Mouse (Mus musculus): Measurements from ENCODE around the gene Bdh1. TPM values are rescaled to one million over a fixed set of nuclear protein-coding genes. Genes with fewer than 3 reads are reported as not detected.
"Not testable (repeated sequence)": the region's sequence is repeated elsewhere in the genome, so short reads cannot be mapped to it uniquely, and the experiment has no call there.

Gene Bdh1
- total RNA-seq, 2 experiments from 2014 or later: 3.4 TPM; not detected in 1

GRCm38 (mm10) chr16:31459968-31460461 is 37.9 kb downstream of the Bdh1 start:
- ATAC-seq (replicated peaks; ENCODE audit: low FRiP score, poor library complexity, severe bottlenecking): no peak

GRCm38 (mm10) chr16:31460506-31460905 is 38.4 kb downstream of the Bdh1 start:
- no peak for ATAC-seq (replicated peaks; ENCODE audit: low FRiP score, poor library complexity, severe bottlenecking)

- no peak for ATAC-seq (replicated peaks; ENCODE audit: low FRiP score, poor library complexity, severe bottlenecking)
Measured at GRCm38 (mm10) chr16:31461046-31461445, 39.0 kb downstream of the Bdh1 start.

GRCm38 (mm10) chr16:31462113-31462687 is 40.1 kb downstream of the Bdh1 start:
- no peak for ATAC-seq (replicated peaks; ENCODE audit: low FRiP score, poor library complexity, severe bottlenecking)

- ATAC-seq (replicated peaks; ENCODE audit: low FRiP score, poor library complexity, severe bottlenecking): no peak
Measured at GRCm38 (mm10) chr16:31464953-31465352, 42.9 kb downstream of the Bdh1 start.

- ATAC-seq (replicated peaks; ENCODE audit: low FRiP score, poor library complexity, severe bottlenecking): no peak
Measured at GRCm38 (mm10) chr16:31465630-31466029, 43.5 kb downstream of the Bdh1 start.

GRCm38 (mm10) chr16:31466106-31466505 is 44.0 kb downstream of the Bdh1 start:
- ATAC-seq (replicated peaks; ENCODE audit: low FRiP score, poor library complexity, severe bottlenecking): no peak

GRCm38 (mm10) chr16:31470819-31471218 is 48.7 kb downstream of the Bdh1 start:
- not testable (repeated sequence) for ATAC-seq (replicated peaks; ENCODE audit: low FRiP score, poor library complexity, severe bottlenecking)

GRCm38 (mm10) chr16:31471994-31472393 is 49.9 kb downstream of the Bdh1 start:
- no peak for ATAC-seq (replicated peaks; ENCODE audit: low FRiP score, poor library complexity, severe bottlenecking)

- ATAC-seq (replicated peaks; ENCODE audit: low FRiP score, poor library complexity, severe bottlenecking): no peak
Measured at GRCm38 (mm10) chr16:31473226-31473625, 51.1 kb downstream of the Bdh1 start.

GRCm38 (mm10) chr16:31475123-31475968 is 53.3 kb downstream of the Bdh1 start:
- ATAC-seq (replicated peaks; ENCODE audit: low FRiP score, poor library complexity, severe bottlenecking): no peak

- no peak for ATAC-seq (replicated peaks; ENCODE audit: low FRiP score, poor library complexity, severe bottlenecking)
Measured at GRCm38 (mm10) chr16:31476872-31477603, 55.0 kb downstream of the Bdh1 start.

GRCm38 (mm10) chr16:31485336-31485735 is 63.3 kb downstream of the Bdh1 start:
- no peak for ATAC-seq (replicated peaks; ENCODE audit: low FRiP score, poor library complexity, severe bottlenecking)

- no peak for ATAC-seq (replicated peaks; ENCODE audit: low FRiP score, poor library complexity, severe bottlenecking)
Measured at GRCm38 (mm10) chr16:31487266-31487665, 65.2 kb downstream of the Bdh1 start.

GRCm38 (mm10) chr16:31489096-31489495 is 67.0 kb downstream of the Bdh1 start:
- no peak for ATAC-seq (replicated peaks; ENCODE audit: low FRiP score, poor library complexity, severe bottlenecking)

GRCm38 (mm10) chr16:31490967-31491366 is 68.9 kb downstream of the Bdh1 start:
- ATAC-seq (replicated peaks; ENCODE audit: low FRiP score, poor library complexity, severe bottlenecking): no peak

GRCm38 (mm10) chr16:31492921-31493549 is 71.0 kb downstream of the Bdh1 start:
- ATAC-seq (replicated peaks; ENCODE audit: low FRiP score, poor library complexity, severe bottlenecking): no peak

GRCm38 (mm10) chr16:31493550-31493965 is 71.5 kb downstream of the Bdh1 start:
- ATAC-seq (replicated peaks; ENCODE audit: low FRiP score, poor library complexity, severe bottlenecking): no peak

- no peak for ATAC-seq (replicated peaks; ENCODE audit: low FRiP score, poor library complexity, severe bottlenecking)
Measured at GRCm38 (mm10) chr16:31493991-31494390, 71.9 kb downstream of the Bdh1 start.

GRCm38 (mm10) chr16:31495356-31495755 is 73.3 kb downstream of the Bdh1 start:
- no peak for ATAC-seq (replicated peaks; ENCODE audit: low FRiP score, poor library complexity, severe bottlenecking)
